Mouse (Mus musculus) heart, embryonic 12.5 days (tissue): Measurements from ENCODE around the gene Arl11. TPM values are rescaled to one million over a fixed set of nuclear protein-coding genes. Genes with fewer than 3 reads are reported as not detected.

Source experiments
- ATAC-seq: fragments of 200-750 bp; cut with Nextera tagmentation; 2 replicates; pipeline ENCODE4 v1.8.0; 2017; ENCODE audit warnings: moderate TSS enrichment, moderate library complexity; ENCODE audit not compliant: insufficient number of reproducible peaks, low FRiP score
- H3K27ac ChIP-seq: fragments of 300-500 bp; sonication (generic); 2 replicates; pipeline ENCODE4 v1.5.1; 2016; ENCODE audit warnings: mild to moderate bottlenecking, moderate library complexity; ENCODE audit not compliant: poor library complexity, severe bottlenecking
- H3K27me3 ChIP-seq: fragments of 300-500 bp; sonication (generic); replicated peaks from 2 replicates; pipeline ENCODE4 v1.6.1; 2016; ENCODE audit warnings: mild to moderate bottlenecking, moderate library complexity
- H3K36me3 ChIP-seq: fragments of 300-500 bp; sonication (generic); 2 replicates; pipeline ENCODE4 v1.6.1; 2016; ENCODE audit warnings: mild to moderate bottlenecking, moderate library complexity
- H3K4me1 ChIP-seq: fragments of 300-500 bp; sonication (generic); replicated peaks from 2 replicates; pipeline ENCODE4 v1.6.1; 2016; ENCODE audit warnings: mild to moderate bottlenecking
- H3K4me2 ChIP-seq: fragments of 300-500 bp; sonication (generic); 2 replicates; pipeline ENCODE4 v1.6.1; 2016; ENCODE audit warnings: mild to moderate bottlenecking, moderate library complexity
- H3K4me3 ChIP-seq: fragments of 300-500 bp; sonication (generic); 2 replicates; pipeline ENCODE4 v1.5.1; 2016; ENCODE audit warnings: mild to moderate bottlenecking
- H3K9ac ChIP-seq: fragments of 300-500 bp; sonication (generic); 2 replicates; pipeline ENCODE4 v1.6.1; 2016; ENCODE audit warnings: mild to moderate bottlenecking, moderate library complexity
- H3K9me3 ChIP-seq: fragments of 300-500 bp; sonication (generic); replicated peaks from 2 replicates; pipeline ENCODE4 v1.6.1; 2016; ENCODE audit warnings: mild to moderate bottlenecking, moderate library complexity
- WGBS: fragments of 180-500 bp; shearing (Covaris S2); methylation state at CpG from one replicate; pipeline ENCODE4 v1.1.7; 2016; 5-methylcytosine and 5-hydroxymethylcytosine counted together
- polyA plus RNA-seq: library from polyadenylated mRNA; unstranded; fragments of >200 nt; fragmentation: Nextera tagmentation; extraction: Ambion mirVana; gene quantifications from 2 replicates; pipeline ENCODE4 v1.2.1, GENCODE M21; 2016

Arl11 gene
- polyA plus RNA-seq, 1 experiment from 2014 or later: 0.89 TPM

DNA sequence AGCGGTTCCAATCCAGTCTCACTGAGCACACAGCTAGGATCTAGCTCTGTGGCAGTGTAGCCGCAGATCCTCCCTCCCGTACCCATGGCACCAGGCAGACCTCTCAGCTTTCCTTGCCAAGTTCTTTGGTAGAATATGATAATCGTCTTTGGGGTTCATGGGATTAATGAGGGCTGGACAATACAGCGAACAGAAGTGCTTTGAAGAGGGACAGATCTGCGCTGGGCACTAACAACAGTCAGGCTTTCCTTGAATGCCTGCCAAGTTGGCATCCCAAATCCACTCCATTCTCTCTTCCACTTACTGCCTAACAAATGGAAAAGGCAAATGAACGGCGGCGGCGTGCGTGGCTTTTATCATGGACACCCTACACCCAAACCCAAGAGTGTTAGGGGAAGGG lies 21.0 kb downstream of the Arl11 start:
- H3K4me2 ChIP-seq: peak overlapping the region; percentile 60
- no peaks in the 10 kb centered on the region for H3K36me3 ChIP-seq
- H3K27me3 ChIP-seq: no peaks in the 10 kb centered on the region
- H3K9me3 ChIP-seq: no peaks in the 10 kb centered on the region
- ATAC-seq: no peak
- H3K27ac ChIP-seq: no peak overlapping the region
- peaks cover 10% of the 10 kb centered on the region for H3K4me1 ChIP-seq
- no peak overlapping the region for H3K9ac ChIP-seq
- 77% methylated on average over 11 of the region's 11 CpGs for WGBS
- no peak overlapping the region for H3K4me3 ChIP-seq

DNA sequence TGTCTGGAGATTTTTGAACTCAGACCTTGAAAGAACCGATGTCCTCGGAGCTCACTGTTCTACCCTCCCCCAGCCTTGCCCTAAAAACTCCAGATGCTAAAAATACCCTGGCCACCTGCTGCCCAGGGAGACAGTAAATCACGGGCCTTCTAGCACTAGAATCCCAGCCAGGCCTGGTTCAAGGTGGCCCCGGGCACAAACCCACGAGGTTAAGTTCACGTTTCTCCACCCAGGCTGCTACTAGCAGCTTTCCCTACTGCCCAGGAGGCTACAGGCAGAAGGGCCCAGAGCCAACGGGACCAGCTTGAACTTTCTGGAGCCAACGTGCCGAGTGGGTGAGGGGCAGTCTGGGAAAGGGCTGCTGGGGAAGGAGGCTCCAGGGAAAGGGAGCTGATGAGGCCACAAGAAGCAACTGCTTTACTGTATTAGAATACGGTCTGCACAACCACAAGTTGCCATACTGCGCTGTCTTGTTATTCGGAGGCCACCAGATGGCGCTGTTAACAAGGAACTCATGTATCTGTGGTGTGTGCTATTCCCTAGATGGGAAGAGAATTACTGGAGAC lies 21.5 kb downstream of the Arl11 start:
- WGBS: 16% methylated on average over 13 of the region's 13 CpGs
- 0 out of 2 replicates have a peak, but pooled peaks cover 4% of the 10 kb centered on the region for H3K9me3 ChIP-seq
- peak overlapping the region; percentile 60 for H3K4me2 ChIP-seq
- peak overlapping the region; percentile 53; the same call in 1 of the 2 replicates for H3K9ac ChIP-seq
- peaks cover 10% of the 10 kb centered on the region for H3K4me1 ChIP-seq
- peak overlapping the region; percentile 6; the same call in 1 of the 2 replicates for H3K4me3 ChIP-seq
- no peaks in the 10 kb centered on the region for H3K27me3 ChIP-seq
- ATAC-seq: 0 out of 2 replicates have a peak, but pooled peaks have one; percentile 61
- H3K27ac ChIP-seq: no peak overlapping the region
- H3K36me3 ChIP-seq: no peaks in the 10 kb centered on the region

DNA sequence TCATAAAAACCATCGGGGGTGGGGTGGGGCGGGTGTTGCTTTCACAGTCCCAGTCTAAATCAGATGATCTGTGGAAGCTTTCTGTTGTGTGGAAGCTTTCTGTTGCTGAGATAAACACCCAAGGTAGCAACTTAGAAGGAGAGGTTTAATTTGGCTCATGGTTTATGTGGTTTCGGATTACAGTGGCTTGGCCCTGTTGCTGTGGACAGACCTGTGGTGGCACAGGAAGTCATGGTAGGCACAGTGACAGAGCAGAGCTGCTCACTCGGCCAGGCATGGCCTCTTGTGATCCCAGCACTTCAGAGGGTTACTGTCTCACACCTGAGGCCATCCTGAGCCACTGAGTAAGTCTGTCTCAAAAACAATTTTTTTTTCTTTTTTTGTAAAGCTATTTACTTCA lies 29.8 kb downstream of the Arl11 start:
- H3K36me3 ChIP-seq: no peaks in the 10 kb centered on the region
- H3K9me3 ChIP-seq: 0 out of 2 replicates have a peak, but pooled peaks cover 4% of the 10 kb centered on the region
- no peak overlapping the region for H3K27ac ChIP-seq
- no peak for ATAC-seq
- H3K27me3 ChIP-seq: no peaks in the 10 kb centered on the region
- no peak overlapping the region for H3K4me2 ChIP-seq
- H3K4me3 ChIP-seq: no peak overlapping the region
- 73% methylated on average over 4 of the region's 4 CpGs for WGBS
- no peak overlapping the region for H3K9ac ChIP-seq
- H3K4me1 ChIP-seq: no peaks in the 10 kb centered on the region

GRCm38 (mm10) chr14:61344590-61344989 lies 35.0 kb downstream of the Arl11 start:
- H3K36me3 ChIP-seq: no peaks in the 10 kb centered on the region
- H3K27ac ChIP-seq: no peak overlapping the region
- no peak overlapping the region for H3K9ac ChIP-seq
- H3K4me1 ChIP-seq: 0 out of 2 replicates have a peak, but pooled peaks cover 4% of the 10 kb centered on the region
- ATAC-seq: no peak
- WGBS: 67% methylated on average over 5 of the region's 5 CpGs
- no peak overlapping the region for H3K4me2 ChIP-seq
- no peaks in the 10 kb centered on the region for H3K27me3 ChIP-seq
- H3K9me3 ChIP-seq: no peaks in the 10 kb centered on the region
- no peak overlapping the region for H3K4me3 ChIP-seq

DNA sequence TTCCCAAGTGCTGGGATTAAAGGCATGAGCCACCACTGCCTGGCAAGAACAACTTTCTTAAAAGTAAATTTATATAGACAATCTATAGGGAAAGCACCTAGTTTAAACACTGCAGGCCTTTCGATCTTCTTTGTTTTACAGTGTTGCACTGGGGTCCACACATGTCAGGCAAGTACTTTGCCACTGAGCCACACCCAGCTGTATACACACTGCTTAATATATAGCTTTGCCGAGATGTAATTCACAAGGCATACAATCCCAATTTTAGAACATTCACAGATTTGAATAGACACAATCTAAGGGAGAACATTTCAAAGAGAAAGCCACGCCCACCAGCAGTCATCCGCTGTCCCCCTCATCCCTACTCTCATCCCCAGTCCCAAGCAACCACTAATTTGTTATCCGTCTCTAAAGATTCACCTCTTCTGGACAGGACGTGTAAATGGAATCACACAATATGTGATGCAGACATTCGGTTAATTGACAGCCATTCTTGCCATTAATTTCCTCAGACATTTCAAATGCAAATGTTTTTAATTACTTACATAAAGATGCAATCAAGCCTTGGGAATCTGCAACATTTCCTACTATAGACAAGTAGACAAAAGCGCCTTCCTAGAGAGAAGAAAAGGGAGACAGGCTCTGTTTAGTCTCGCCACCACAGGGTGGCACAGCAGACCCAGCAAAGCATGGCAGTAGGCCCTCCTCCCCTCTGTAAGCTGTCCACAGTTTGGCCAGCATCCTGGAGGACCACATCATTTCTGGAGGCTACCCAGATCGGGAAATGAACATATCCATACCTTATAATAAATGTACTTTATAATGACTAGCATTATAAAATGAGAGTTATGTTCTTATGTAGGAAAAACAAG lies 37.5 kb downstream of the Arl11 start:
- Histone ChIP-seq H3K9me3 (no peaks in the 10 kb centered on the region), H3K27ac (no peak overlapping the region), H3K36me3 (no peaks in the 10 kb centered on the region), H3K4me2 (no peak overlapping the region), H3K27me3 (no peaks in the 10 kb centered on the region), H3K4me1 (0 out of 2 replicates have a peak, but pooled peaks cover 4% of the 10 kb centered on the region), H3K4me3 (no peak overlapping the region), H3K9ac (no peak overlapping the region)
- 82% methylated on average over 10 of the region's 10 CpGs for WGBS
- no peak for ATAC-seq

GRCm38 (mm10) chr14:61349876-61350275 lies 40.3 kb downstream of the Arl11 start:
- Histone ChIP-seq H3K4me3 (no peak overlapping the region), H3K27ac (no peak overlapping the region), H3K9ac (no peak overlapping the region), H3K27me3 (no peaks in the 10 kb centered on the region), H3K4me2 (no peak overlapping the region), H3K4me1 (0 out of 2 replicates have a peak, but pooled peaks cover 4% of the 10 kb centered on the region), H3K9me3 (0 out of 2 replicates have a peak, but pooled peaks cover 4% of the 10 kb centered on the region), H3K36me3 (peaks cover 3% of the 10 kb centered on the region; the same call in 1 of the 2 replicates)
- ATAC-seq: no peak
- WGBS: 87% methylated on average over 4 of the region's 4 CpGs

GRCm38 (mm10) chr14:61350808-61351207 lies 41.3 kb downstream of the Arl11 start:
- H3K4me3 ChIP-seq: no peak overlapping the region
- H3K9me3 ChIP-seq: 0 out of 2 replicates have a peak, but pooled peaks cover 4% of the 10 kb centered on the region
- H3K9ac ChIP-seq: no peak overlapping the region
- 0 out of 2 replicates have a peak, but pooled peaks cover 4% of the 10 kb centered on the region for H3K4me1 ChIP-seq
- no peak overlapping the region for H3K27ac ChIP-seq
- no peak overlapping the region for H3K4me2 ChIP-seq
- H3K36me3 ChIP-seq: peaks cover 7% of the 10 kb centered on the region; the same call in 1 of the 2 replicates
- ATAC-seq: no peak
- WGBS: 42% methylated on average over 6 of the region's 6 CpGs
- no peaks in the 10 kb centered on the region for H3K27me3 ChIP-seq

DNA sequence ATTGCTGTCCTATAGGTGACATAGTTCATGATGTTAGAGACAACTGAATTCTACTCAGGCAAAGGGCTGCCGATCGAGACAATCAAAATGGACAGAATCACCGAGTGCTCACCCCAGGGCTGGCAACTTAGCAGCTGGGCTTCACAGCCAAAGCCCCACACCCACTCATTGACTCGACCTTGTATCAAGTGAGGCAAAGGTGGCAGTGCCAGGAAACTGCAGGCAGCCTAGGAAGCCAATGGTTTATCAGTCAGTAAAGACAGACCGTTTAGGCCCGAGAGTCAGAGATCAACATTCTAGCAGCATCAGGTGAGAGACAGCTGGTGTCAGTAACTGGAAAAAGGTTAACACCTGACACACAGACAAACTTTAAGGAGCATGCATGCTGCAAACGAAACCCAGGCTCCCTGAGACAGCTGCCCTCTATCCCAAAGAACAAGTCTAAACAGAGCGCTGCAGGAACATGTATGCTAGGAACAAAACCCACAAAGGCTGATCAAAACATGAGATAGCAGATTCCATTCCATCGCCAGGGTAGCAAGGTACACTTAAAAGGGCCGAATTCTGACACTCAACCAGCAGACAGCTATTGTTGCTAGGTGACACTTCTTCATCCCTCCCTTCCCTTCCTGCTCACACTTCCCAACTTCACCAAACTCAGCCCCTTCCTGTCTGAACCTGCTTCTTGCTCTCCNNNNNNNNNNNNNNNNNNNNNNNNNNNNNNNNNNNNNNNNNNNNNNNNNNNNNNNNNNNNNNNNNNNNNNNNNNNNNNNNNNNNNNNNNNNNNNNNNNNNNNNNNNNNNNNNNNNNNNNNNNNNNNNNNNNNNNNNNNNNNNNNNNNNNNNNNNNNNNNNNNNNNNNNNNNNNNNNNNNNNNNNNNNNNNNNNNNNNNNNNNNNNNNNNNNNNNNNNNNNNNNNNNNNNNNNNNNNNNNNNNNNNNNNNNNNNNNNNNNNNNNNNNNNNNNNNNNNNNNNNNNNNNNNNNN lies 45.0 kb downstream of the Arl11 start:
- H3K4me2 ChIP-seq: no peak overlapping the region
- ATAC-seq: no peak
- H3K36me3 ChIP-seq: peaks cover 7% of the 10 kb centered on the region; the same call in 1 of the 2 replicates
- WGBS: 62% methylated on average over 10 of the region's 10 CpGs
- H3K27ac ChIP-seq: no peak overlapping the region
- 0 out of 2 replicates have a peak, but pooled peaks cover 4% of the 10 kb centered on the region for H3K9me3 ChIP-seq
- no peak overlapping the region for H3K4me3 ChIP-seq
- H3K27me3 ChIP-seq: no peaks in the 10 kb centered on the region
- no peaks in the 10 kb centered on the region for H3K4me1 ChIP-seq
- H3K9ac ChIP-seq: no peak overlapping the region

- Histone ChIP-seq H3K4me2 (peak within 1 kb of the TSS; percentile 82), H3K9me3 (no peaks in the 10 kb centered on the region), H3K4me1 (peaks cover 5% of the 10 kb centered on the region), H3K9ac (peak within 1 kb of the TSS; percentile 87), H3K4me3 (peak within 1 kb of the TSS; percentile 85), H3K36me3 (peaks cover 7% of the 10 kb centered on the region), H3K27me3 (no peaks in the 10 kb centered on the region), H3K27ac (peak within 1 kb of the TSS; percentile 80; the same call in 1 of the 2 replicates)
- WGBS: under 1% methylated on average over 40 of the region's 40 CpGs
- ATAC-seq: peak; percentile 93
These were observed 50.8 kb downstream of the Arl11 start, which contains the start of gene Ebpl for GRCm38 (mm10) chr14:61360131-61360980. Gene Ebpl (minus strand): TSS chr14:61360439.
